Mouse (Mus musculus): ENCODE measurements around the gene Foxq1.

The Foxq1 gene

DNA sequence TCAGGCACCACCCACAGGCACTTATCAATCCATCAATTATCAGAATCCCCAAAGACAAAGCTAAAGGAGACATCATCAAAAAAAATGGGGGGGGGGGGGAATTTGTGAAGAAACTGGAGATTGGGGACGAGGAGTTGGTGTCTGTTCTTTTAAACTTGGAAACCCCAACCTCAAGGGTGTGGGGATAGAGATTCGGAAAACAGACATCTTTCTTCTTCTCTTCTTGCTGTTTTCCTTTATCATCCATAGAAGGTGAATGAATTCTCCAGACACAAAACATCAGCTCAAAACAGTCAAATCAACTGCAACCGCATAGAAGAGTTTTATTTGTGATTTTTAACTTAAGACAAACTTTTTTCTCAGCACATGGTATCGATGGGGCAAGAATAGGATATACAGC lies at the start of gene Foxq1:
Foxq1 (plus strand) TSS at position 301 of the 400 bp plus-strand sequence.
- no peak for DNase-seq (ENCODE audit: low spot score in 2 of 2)

DNA sequence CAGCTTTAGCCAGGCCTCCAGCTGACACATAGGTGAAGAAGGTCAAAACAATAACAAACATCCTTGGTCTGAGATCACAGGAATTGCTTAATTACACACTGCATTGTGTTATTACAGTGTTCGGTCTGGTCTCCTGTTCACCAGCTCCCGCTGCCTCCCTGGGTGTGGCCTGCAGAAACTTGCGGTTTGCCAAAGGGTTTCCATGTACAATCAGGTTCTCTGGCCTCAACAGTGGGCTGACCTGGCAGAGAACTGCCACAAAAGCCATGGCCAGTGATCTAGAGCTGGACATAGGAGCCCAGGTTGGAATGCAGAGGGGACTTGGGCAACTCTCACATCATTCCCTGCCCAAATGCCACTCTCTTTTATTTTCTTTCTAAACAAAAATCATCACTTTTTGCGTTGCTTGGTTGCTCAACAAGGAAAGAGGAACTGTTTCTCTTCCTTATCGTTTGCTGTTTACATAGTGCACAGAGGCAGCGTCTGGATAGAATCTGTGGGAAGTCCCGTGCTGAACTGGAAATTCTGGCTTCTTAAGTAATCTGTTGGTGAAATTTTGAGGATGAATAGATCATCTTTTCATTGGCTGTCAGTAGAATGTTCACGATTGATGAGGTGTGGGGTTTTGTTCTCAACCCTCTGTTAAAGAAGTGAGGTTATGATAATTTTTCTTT lies 49.3 kb upstream of the Foxq1 start:
- no peak for DNase-seq (ENCODE audit: low spot score in 2 of 2)

- DNase-seq (ENCODE audit: low spot score in 2 of 2) = no peak
Measured at GRCm38 (mm10) chr13:31515261-31515660, 40.7 kb upstream of the Foxq1 start.

- no peak for DNase-seq (ENCODE audit: low spot score in 2 of 2)
Measured at GRCm38 (mm10) chr13:31518411-31518886, 37.5 kb upstream of the Foxq1 start.

DNA sequence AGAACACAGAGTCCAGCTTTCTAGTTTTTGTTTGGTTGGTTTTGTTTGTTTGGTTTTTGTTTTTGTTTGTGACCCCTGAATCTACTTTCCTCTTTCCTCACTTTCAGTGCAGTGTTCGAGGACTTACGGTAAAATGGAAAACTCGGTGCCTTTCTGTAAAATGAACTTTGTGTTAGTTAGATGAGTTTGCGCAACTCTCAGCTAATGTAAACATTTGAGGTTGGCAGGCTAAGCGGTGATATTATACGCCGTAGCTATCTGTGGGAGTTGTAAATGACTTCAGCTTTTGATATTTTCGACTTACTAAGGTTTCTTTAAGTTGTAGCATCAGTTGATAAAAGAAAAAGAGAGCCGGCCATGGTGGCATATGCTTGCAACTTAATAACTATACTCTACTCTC lies 37.0 kb upstream of the Foxq1 start:
- DNase-seq (ENCODE audit: low spot score in 2 of 2) = no peak

DNA sequence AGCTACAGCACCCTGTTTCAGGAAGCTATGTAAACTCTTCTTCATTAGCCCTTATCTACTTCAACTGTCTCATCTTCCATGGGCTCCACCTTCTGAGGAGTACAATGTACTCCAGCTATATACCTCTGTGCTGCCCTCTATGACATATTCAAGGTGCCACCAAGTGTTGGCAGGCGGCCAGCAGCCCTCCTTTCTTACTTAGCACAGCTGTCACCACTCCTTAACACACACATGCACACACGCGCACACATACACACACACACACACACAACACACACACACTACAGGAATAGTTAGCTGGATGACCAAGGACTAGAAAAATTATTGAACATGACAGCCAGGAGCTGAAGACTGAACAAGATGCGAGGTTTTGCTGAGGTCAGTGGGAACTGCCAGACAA lies 31.0 kb upstream of the Foxq1 start:
- no peak for DNase-seq (ENCODE audit: low spot score in 2 of 2)

DNA sequence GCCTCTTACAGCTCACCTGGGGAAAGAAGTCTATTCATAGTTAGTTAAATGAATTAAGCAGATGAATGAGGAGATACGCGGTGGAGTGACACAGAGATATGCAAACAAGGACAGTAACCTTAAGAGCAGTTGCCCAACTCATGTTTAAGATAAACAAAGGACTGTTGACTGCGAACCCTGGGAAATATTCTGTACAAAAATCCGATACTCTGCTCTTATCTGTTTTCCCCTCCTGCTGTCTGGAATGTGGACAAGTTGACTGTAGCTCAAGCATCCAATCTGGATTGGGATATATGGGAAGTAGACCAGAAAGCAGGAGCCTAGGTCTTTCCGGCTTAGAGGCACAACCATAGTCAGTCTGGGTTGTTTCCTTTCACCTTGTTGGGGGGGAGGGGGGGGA lies 24.7 kb upstream of the Foxq1 start:
- no peak for DNase-seq (ENCODE audit: low spot score in 2 of 2)

GRCm38 (mm10) chr13:31531651-31532061 lies 24.3 kb upstream of the Foxq1 start:
- no peak for DNase-seq (ENCODE audit: low spot score in 2 of 2)

DNA sequence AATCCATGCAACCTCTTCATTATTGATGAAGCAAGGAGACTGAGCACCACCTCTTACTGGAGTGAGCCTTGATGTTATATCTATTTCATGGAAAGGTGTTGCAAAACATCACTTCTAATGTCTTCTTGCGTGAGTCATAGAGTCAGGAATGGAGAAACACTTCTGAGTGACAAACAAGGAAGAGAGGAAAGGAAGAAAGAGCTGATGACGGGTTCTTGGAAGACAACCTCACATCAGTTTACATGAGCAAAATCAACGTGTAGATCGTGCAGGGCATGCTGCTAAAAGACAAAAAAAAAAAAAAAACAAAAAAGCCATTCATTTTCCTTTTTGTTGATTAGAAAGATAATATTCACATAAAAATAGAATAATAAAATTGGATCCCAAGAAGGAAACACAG lies 21.2 kb upstream of the Foxq1 start:
- DNase-seq (ENCODE audit: low spot score in 2 of 2) = no peak

DNA sequence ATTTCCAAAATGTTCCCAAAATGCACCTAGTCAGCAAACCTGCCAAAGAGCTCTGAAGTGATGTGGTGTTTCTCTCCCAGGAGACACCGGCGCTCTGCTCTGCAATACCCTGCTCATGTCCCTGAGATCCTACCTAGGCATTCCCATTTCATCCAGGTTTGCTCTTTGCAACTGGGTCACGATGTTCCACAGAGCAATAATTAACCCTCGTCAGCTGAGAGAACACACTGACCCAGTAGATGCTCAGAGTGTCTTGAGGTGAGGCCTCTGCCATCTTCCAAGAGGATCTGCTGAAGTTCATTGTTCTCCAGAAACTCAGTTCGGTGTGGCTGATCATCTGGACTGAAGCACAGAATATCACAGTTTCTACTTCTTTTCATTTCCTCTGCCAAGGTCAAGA lies 12.9 kb upstream of the Foxq1 start:
- DNase-seq (ENCODE audit: low spot score in 2 of 2) = no peak

DNA sequence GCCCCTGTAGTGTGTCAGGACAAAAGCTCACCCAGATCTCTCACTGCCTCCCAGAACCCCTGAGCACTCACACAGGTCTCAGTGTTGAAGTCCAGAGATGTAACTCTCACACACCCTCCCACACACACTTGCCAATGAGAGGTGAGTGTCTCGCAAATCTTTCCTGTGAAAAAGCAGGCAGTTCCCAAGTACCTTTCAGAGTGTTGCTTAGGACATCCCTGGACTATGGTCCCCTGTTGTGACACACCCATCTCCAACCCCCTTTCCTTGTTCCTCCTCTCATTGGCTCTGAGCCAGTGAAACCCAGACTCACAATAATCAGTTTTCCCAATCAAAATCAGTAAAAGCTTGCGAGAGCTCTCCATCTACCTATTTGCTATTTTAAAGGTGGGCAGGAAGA lies 9.2 kb upstream of the Foxq1 start:
- DNase-seq (ENCODE audit: low spot score in 2 of 2) = no peak

DNA sequence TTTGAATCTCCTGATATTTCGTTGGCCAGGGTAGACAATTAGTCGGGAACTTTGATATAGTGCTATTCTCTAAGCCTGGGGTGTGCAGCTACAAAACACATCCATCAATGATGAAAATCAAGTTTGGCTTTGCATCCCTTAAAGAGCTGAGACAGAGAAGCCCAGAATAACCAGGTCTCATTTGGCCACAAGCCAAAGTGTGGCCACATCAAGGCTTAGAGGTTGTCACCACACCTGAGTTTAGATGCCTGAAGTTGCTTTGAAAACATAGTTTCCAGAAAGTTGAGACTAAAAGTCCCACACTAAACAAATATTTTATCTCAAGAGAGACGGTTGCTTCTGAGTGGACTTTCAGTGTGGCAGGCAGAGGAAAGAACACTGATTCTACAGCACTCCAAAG lies 8.7 kb upstream of the Foxq1 start:
- DNase-seq (ENCODE audit: low spot score in 2 of 2) = no peak

- no peak for DNase-seq (ENCODE audit: low spot score in 2 of 2)
Measured at GRCm38 (mm10) chr13:31547610-31548009, 8.3 kb upstream of the Foxq1 start.

- no peak for DNase-seq (ENCODE audit: low spot score in 2 of 2)
Measured at GRCm38 (mm10) chr13:31556964-31557767, 1.2 kb downstream of the Foxq1 start.

DNA sequence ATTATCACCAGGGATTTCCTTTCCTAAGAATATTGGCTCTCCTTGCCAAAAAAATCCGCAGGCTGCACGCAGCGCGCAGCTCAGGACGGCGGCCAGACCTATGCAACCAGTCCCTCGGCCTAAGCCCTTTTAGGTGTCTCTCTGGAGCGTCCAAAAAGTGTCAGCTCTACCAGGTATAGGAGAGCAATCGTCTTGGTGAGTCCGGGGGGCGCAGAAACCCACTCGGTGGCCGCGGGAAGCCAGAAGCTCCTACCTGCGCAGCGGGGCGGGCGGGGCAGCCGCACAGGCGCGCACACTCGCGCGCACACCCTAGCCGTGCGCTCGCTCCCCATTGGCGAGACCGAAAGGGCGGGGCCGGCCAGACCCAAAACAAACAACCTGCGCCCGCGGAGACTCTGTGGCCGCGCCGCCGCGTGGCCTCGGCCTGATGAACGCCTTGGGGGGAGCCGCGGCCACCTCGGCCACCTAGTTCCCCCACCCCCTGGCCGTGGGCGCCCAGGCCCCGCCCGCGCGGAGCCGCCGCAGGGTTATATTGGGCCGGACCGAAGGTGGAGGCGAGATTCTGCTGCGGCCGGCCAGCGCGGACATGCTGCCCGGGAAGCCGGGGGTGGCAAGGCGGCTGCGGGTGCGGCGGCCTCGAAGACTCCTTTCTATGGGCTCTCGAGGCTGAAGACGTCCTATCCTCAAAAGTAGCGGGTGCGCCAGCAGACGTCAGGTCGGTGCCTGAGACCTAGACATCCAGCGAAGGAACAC lies 2.0 kb downstream of the Foxq1 start:
- peak in 1 of 2 experiments; percentile 33 for DNase-seq (ENCODE audit: low spot score in 2 of 2)

- DNase-seq (ENCODE audit: low spot score in 2 of 2) = peak in 1 of 2 experiments; percentile 12
Measured at GRCm38 (mm10) chr13:31558521-31559418, 2.8 kb downstream of the Foxq1 start, which contains the start of gene A530084C06Rik. Gene A530084C06Rik, minus strand, starts transcription at chr13:31559333.

DNA sequence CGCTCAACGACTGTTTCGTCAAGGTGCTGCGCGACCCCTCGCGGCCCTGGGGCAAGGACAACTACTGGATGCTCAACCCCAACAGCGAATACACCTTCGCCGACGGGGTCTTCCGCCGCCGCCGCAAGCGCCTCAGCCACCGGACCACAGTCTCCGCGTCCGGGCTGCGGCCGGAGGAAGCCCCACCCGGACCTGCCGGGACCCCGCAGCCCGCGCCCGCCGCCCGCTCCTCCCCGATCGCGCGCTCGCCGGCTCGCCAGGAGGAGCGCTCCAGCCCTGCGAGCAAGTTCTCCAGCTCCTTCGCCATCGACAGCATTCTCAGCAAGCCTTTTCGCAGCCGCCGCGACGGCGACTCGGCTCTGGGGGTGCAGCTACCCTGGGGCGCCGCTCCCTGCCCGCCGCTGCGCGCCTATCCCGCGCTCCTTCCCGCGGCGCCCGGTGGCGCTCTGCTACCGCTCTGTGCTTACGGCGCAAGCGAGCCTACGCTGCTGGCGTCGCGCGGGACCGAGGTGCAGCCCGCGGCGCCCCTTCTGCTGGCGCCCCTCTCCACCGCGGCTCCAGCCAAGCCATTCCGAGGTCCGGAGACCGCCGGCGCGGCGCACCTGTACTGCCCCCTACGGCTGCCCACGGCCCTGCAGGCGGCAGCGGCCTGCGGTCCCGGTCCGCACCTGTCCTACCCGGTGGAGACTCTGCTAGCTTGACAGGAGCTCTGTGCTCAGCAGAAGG lies 3.6 kb downstream of the Foxq1 start:
- peak in 1 of 2 experiments; percentile 25 for DNase-seq (ENCODE audit: low spot score in 2 of 2)

GRCm38 (mm10) chr13:31564394-31564793 lies 8.5 kb downstream of the Foxq1 start:
- DNase-seq (ENCODE audit: low spot score in 2 of 2) = no peak

DNA sequence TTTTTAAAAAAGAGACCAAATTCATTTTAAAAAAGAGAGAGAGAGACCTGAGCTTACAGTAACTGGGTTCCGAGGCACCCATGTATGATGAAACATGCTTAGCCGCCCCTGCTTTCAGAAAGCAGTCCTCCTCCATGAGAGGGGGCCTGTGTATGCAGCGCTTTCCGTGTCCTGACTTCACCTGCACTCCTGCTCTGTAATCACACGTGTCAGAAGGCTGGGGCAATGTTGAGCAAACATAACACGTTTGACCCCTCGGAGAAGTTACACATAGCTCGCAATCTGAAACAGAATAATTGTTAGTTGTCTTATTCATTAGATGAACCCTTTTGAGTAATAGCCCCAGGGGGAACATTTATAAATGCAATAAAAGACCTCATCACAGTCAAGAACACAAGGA lies 11.2 kb downstream of the Foxq1 start:
- no peak for DNase-seq (ENCODE audit: low spot score in 2 of 2)

GRCm38 (mm10) chr13:31567617-31568294 lies 11.8 kb downstream of the Foxq1 start:
- DNase-seq (ENCODE audit: low spot score in 2 of 2) = no peak

Measured in frontal cortex, postnatal 10 days (tissue).